Mouse (Mus musculus): ENCODE results near the gene Scn8a.

DNA sequence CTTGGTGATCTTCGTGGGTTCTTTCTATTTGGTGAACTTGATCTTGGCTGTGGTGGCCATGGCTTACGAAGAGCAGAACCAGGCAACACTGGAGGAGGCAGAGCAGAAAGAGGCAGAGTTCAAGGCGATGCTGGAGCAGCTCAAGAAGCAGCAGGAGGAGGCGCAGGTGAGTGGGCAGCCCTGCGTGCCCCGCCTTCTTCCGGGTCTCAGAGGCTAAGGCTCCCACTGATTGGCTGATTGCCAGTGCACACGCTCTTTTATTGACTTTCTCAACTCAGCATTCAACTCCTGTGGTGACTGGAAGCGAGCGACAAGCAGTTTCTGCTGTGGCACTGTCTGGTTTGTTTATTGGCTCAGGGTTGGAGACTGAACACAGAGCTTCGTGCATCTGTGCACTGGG lies 103.1 kb downstream of the Scn8a start:
- TF ChIP-seq CTCF (conservative IDR thresholded peaks at IDR 0.05; ENCODE audit: low read length) (no peak), NANOG (IDR thresholded peaks at IDR 0.05; ENCODE audit: borderline replicate concordance, low read length) (no peak), POU5F1 (IDR thresholded peaks at IDR 0.05; ENCODE audit: borderline replicate concordance, low read length) (no peak)
